Mouse (Mus musculus): ENCODE data around the gene Pcsk7. TPM values are rescaled to one million over a fixed set of nuclear protein-coding genes. Genes with fewer than 3 reads are reported as not detected.

Pcsk7 gene
- polyA plus RNA-seq, 1 experiment, result 17.2 TPM

DNA sequence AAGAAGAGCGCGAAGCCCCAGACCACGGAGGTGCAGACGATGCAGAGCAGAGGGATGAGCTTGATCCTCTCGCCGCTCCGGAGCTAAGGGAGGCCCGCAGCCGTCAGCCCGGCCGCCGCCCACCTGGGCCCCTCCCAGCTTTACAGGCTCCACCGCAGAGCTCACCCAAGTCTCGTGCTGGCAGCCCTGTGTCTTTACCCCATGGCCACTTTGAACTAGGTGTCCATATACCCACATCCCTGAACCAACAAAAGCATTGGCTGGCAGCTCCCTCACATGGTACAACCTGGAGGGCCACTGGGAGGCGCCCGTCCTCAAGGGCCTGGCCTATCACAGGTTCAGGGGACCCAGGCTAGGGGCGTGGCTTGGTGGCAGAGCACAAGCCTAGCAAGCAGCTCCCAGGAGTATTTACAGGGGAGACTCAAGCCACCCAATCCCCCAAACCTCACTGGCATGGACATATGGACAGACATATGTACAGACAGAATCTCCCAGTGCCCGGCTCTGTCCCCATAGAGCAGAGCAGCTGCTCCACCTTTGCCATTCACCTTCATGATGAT lies 35.1 kb downstream of the Pcsk7 start:
- TF ChIP-seq TCF3 (IDR thresholded peaks at IDR 0.05; ENCODE audit: insufficient read length, low read depth) (no peak), MAX (IDR thresholded peaks at IDR 0.05; ENCODE audit: low read depth) (no peak), POLR2AphosphoS2 (IDR thresholded peaks at IDR 0.05; ENCODE audit: insufficient read length, low read depth) (no peak), REST (IDR thresholded peaks at IDR 0.05; ENCODE audit: insufficient read depth, insufficient read length) (no peak), MYOD1 (IDR thresholded peaks at IDR 0.05; ENCODE audit: control insufficient read depth in 1 of 3, insufficient read length in 2 of 3, low read depth in 2 of 3) (no peak), MYOG (IDR thresholded peaks at IDR 0.05; ENCODE audit: control insufficient read depth in 1 of 3, insufficient read depth in 1 of 3, insufficient read length in 2 of 3, low read depth in 2 of 3) (no peak), TCF12 (IDR thresholded peaks at IDR 0.05; ENCODE audit: insufficient read depth, poor library complexity, severe bottlenecking) (no peak), SRF (IDR thresholded peaks at IDR 0.05; ENCODE audit: control insufficient read depth, insufficient read length, low read depth) (no peak), CEBPB (IDR thresholded peaks at IDR 0.05; ENCODE audit: insufficient read depth, poor library complexity, severe bottlenecking) (no peak), E2F4 (IDR thresholded peaks at IDR 0.05; ENCODE audit: insufficient read depth) (no peak), USF1 (IDR thresholded peaks at IDR 0.05; ENCODE audit: low read depth) (no peak)
- H3K4me2 ChIP-seq (ENCODE audit: low read depth), result no peak overlapping the region
- H3ac ChIP-seq (ENCODE audit: control insufficient read depth, insufficient read length), result no peak overlapping the region
- no peaks in the 10 kb centered on the region for H3K27me3 ChIP-seq (ENCODE audit: control insufficient read depth, insufficient read depth, insufficient read length)
- H3K79me2 ChIP-seq (ENCODE audit: control insufficient read depth, insufficient read depth), result no peaks in the 10 kb centered on the region
- H3K36me3 ChIP-seq (ENCODE audit: control insufficient read depth, insufficient read depth), result peaks cover 10% of the 10 kb centered on the region
- no peak overlapping the region for H3K4me3 ChIP-seq

DNA sequence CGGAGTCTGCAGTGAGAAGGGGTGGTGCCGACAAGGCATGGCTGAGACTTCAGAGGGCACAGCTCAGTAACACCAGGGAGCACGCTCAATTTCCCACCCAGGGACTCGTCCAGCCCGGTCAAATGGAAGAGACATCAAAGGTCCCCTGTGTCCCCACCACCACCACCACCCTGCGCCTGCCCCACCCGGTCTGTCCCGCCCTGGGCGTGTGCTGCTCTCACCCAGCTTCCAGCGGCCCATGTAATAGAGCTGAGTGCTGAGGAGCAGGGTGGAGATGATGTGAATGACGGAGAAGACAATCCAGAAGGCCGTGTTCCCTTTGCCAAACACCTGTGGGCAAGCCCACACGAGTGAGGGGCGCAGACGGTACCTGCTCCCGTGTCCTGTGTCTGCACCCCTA lies 36.2 kb downstream of the Pcsk7 start:
- Histone ChIP-seq H3K4me3 (no peak overlapping the region), H3K36me3 (ENCODE audit: control insufficient read depth, insufficient read depth) (peaks cover 10% of the 10 kb centered on the region), H3K79me2 (ENCODE audit: control insufficient read depth, insufficient read depth) (no peaks in the 10 kb centered on the region), H3K4me2 (ENCODE audit: low read depth) (no peak overlapping the region), H3K27me3 (ENCODE audit: control insufficient read depth, insufficient read depth, insufficient read length) (no peaks in the 10 kb centered on the region), H3ac (ENCODE audit: control insufficient read depth, insufficient read length) (no peak overlapping the region)
- TF ChIP-seq MYOG (IDR thresholded peaks at IDR 0.05; ENCODE audit: control insufficient read depth in 1 of 3, insufficient read depth in 1 of 3, insufficient read length in 2 of 3, low read depth in 2 of 3) (no peak), E2F4 (IDR thresholded peaks at IDR 0.05; ENCODE audit: insufficient read depth) (no peak), SRF (IDR thresholded peaks at IDR 0.05; ENCODE audit: control insufficient read depth, insufficient read length, low read depth) (no peak), TCF12 (IDR thresholded peaks at IDR 0.05; ENCODE audit: insufficient read depth, poor library complexity, severe bottlenecking) (no peak), MYOD1 (IDR thresholded peaks at IDR 0.05; ENCODE audit: control insufficient read depth in 1 of 3, insufficient read length in 2 of 3, low read depth in 2 of 3) (no peak)

DNA sequence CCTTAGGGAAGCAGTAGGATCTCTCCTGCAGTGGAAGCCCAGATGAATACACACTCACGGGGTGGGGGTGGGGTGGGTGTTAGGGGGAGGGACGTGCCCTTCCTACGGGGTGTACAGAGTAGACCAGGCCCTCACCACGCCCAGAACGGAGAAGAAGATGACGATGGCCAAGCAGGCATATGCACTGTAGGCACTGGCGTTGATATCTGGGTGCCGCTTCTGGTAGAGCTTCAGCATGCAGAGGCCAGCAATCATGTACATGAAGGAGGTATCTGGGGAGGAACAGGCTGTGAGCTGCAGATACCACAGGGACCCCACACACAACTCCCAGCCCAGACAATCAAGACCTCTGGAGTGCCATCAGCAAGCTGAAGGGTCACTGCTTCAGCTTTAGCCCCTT lies 36.6 kb downstream of the Pcsk7 start:
- TF ChIP-seq REST (IDR thresholded peaks at IDR 0.05; ENCODE audit: insufficient read depth, insufficient read length) (no peak), POLR2AphosphoS2 (IDR thresholded peaks at IDR 0.05; ENCODE audit: insufficient read length, low read depth) (no peak), E2F4 (IDR thresholded peaks at IDR 0.05; ENCODE audit: insufficient read depth) (no peak), TCF12 (IDR thresholded peaks at IDR 0.05; ENCODE audit: insufficient read depth, poor library complexity, severe bottlenecking) (no peak), MYOD1 (IDR thresholded peaks at IDR 0.05; ENCODE audit: control insufficient read depth in 1 of 3, insufficient read length in 2 of 3, low read depth in 2 of 3) (no peak), TCF3 (IDR thresholded peaks at IDR 0.05; ENCODE audit: insufficient read length, low read depth) (no peak), SRF (IDR thresholded peaks at IDR 0.05; ENCODE audit: control insufficient read depth, insufficient read length, low read depth) (no peak), POLR2A (IDR thresholded peaks at IDR 0.05; ENCODE audit: insufficient read length, low read depth) (no peak), CEBPB (IDR thresholded peaks at IDR 0.05; ENCODE audit: insufficient read depth, poor library complexity, severe bottlenecking) (no peak), MAX (IDR thresholded peaks at IDR 0.05; ENCODE audit: low read depth) (no peak), USF1 (IDR thresholded peaks at IDR 0.05; ENCODE audit: low read depth) (no peak), MYOG (IDR thresholded peaks at IDR 0.05; ENCODE audit: control insufficient read depth in 1 of 3, insufficient read depth in 1 of 3, insufficient read length in 2 of 3, low read depth in 2 of 3) (no peak)
- Histone ChIP-seq H3K4me3 (no peak overlapping the region), H3ac (ENCODE audit: control insufficient read depth, insufficient read length) (no peak overlapping the region), H3K27me3 (ENCODE audit: control insufficient read depth, insufficient read depth, insufficient read length) (no peaks in the 10 kb centered on the region), H3K79me2 (ENCODE audit: control insufficient read depth, insufficient read depth) (no peaks in the 10 kb centered on the region), H3K36me3 (ENCODE audit: control insufficient read depth, insufficient read depth) (peaks cover 10% of the 10 kb centered on the region), H3K4me2 (ENCODE audit: low read depth) (no peak overlapping the region)

DNA sequence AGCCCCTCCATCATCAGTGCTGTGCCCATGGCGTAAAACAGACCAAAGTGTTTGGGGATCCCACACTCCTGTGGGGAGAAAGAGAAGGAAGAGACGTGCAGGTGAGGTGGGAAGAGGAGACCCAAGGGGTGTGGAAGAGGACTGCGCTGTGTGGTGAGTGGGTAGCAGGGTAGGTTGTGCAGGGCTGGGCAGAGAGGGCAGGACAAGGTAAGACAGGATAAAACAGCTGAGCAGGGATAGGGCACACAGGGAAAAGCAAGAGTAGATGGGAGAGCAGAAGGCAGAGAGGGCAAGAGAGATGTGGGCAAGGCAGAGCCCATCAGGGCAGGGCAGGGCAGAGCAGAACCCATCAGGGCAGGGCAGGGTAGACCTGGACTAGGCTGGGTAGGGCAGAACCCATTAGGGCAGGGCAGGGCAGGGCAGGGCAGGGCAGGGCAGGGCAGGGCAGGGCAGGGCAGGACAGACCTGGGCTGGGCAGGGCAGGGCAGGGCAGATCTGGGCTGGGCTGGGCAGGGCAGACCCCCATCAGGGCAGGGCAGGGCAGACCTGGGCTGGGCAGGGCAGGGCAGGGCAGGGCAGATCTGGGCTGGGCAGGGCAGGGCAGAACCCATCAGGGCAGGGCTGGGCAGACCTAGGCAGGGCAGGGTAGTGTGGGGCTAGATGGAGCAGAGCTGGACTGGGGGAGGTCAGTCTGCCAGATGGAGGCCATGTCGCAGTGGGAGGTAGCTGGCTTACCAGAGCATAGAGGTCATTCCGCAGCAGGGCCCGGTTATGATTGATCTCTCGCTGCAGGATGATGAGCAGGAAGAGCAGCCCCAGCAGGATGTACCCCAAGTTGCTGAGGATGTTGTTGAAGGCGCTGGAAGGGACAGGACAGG lies 37.6 kb downstream of the Pcsk7 start:
- Histone ChIP-seq H3K4me3 (no peak overlapping the region), H3K79me2 (ENCODE audit: control insufficient read depth, insufficient read depth) (no peaks in the 10 kb centered on the region), H3ac (ENCODE audit: control insufficient read depth, insufficient read length) (no peak overlapping the region), H3K4me2 (ENCODE audit: low read depth) (no peak overlapping the region), H3K36me3 (ENCODE audit: control insufficient read depth, insufficient read depth) (peaks cover 10% of the 10 kb centered on the region), H3K27me3 (ENCODE audit: control insufficient read depth, insufficient read depth, insufficient read length) (no peaks in the 10 kb centered on the region)
- no peak for TF ChIP-seq TCF12 (IDR thresholded peaks at IDR 0.05; ENCODE audit: insufficient read depth, poor library complexity, severe bottlenecking)
- no peak for TF ChIP-seq MAX (IDR thresholded peaks at IDR 0.05; ENCODE audit: low read depth)
- no peak for TF ChIP-seq MYOD1 (IDR thresholded peaks at IDR 0.05; ENCODE audit: control insufficient read depth in 1 of 3, insufficient read length in 2 of 3, low read depth in 2 of 3)
- no peak for TF ChIP-seq E2F4 (IDR thresholded peaks at IDR 0.05; ENCODE audit: insufficient read depth)
- TF ChIP-seq USF1 (IDR thresholded peaks at IDR 0.05; ENCODE audit: low read depth), result no peak
- no peak for TF ChIP-seq POLR2A (IDR thresholded peaks at IDR 0.05; ENCODE audit: insufficient read length, low read depth)
- no peak for TF ChIP-seq TCF3 (IDR thresholded peaks at IDR 0.05; ENCODE audit: insufficient read length, low read depth)
- TF ChIP-seq MYOG (IDR thresholded peaks at IDR 0.05; ENCODE audit: control insufficient read depth in 1 of 3, insufficient read depth in 1 of 3, insufficient read length in 2 of 3, low read depth in 2 of 3), result no peak

Measured in myocyte (in vitro differentiated cells).